14 mouse cellular contexts compared by ENCODE assay signal in the genomic region with DNA sequence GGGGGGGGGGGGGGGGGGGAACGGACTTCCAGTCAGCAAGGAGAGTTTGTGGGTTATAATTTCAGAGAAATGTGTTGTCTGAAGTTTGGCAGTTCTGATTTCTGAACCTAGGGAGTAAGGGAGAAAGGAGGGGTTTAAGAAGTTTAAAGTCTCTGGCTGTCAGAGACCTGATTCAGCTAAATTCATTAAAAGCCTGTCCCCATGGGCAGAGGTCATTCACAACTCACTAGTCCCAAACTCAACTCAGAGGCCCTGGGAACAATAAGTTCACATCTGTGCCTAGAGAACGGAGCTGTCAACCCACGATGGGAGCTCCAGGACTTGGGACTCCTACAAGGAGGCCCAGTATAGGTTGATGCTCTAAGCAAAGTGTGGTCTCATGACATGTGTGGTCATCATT. TPM values are rescaled to one million over a fixed set of nuclear protein-coding genes. Genes with fewer than 3 reads are reported as not detected.
DNase-seq lines count a peak whose midpoint lies in the region; ATAC-seq and TF ChIP-seq lines count a peak whose summit lies in the region.
"Had no signal": no experiment of that assay in that cellular context is flagged by ENCODE, and none has a peak within 500 bp of the region (broad histone marks: within the 10 kb centered on the region; RNA-seq: fewer than 3 reads in every experiment).

No protein-coding gene starts in this region.

- DNase-seq in heart, postnatal 25 days (ENCODE audit: low spot score) = no peak
- no peak for DNase-seq in thymus, adult 2 months
- no peak for DNase-seq in layer of hippocampus, adult 9-11 months
- DNase-seq: cerebellum, adult 8-10 months; gastrocnemius, postnatal 25 days; retina, postnatal 1 day; thymus, postnatal 25 days had no signal

- H3K4me3 ChIP-seq in heart, embryonic 16.5 days (ENCODE audit: low read length) = peak overlapping the region; percentile 16
- H3K4me3 ChIP-seq in midbrain, embryonic 12.5 days = no peak overlapping the region
- no peak overlapping the region for H3K4me3 ChIP-seq in midbrain, embryonic 16.5 days (ENCODE audit: low read depth, low read length)
- peak overlapping the region; percentile 14; the same call in 1 of the 2 replicates for H3K4me3 ChIP-seq in kidney, embryonic 14.5 days (ENCODE audit: low read length)
- H3K4me3 ChIP-seq in neural tube, embryonic 13.5 days = no peak overlapping the region
- H3K4me3 ChIP-seq in thymus, adult 2 months (ENCODE audit: control insufficient read depth, insufficient read depth, low read length) = no peak overlapping the region

- no peaks in the 10 kb centered on the region for H3K36me3 ChIP-seq in heart, embryonic 16.5 days (ENCODE audit: control insufficient read depth, insufficient read depth)
- H3K36me3 ChIP-seq in midbrain, embryonic 12.5 days = no peaks in the 10 kb centered on the region
- no peaks in the 10 kb centered on the region for H3K36me3 ChIP-seq in midbrain, embryonic 16.5 days (ENCODE audit: control insufficient read depth, insufficient read depth, low read length)
- no peaks in the 10 kb centered on the region for H3K36me3 ChIP-seq in kidney, embryonic 14.5 days (ENCODE audit: control insufficient read depth, insufficient read depth, low read length)
- no peaks in the 10 kb centered on the region for H3K36me3 ChIP-seq in neural tube, embryonic 13.5 days
- H3K36me3 ChIP-seq in thymus, adult 2 months (ENCODE audit: control insufficient read depth, insufficient read depth, low read length) = no peaks in the 10 kb centered on the region

- ATAC-seq in heart, embryonic 16.5 days (replicated peaks; ENCODE audit: extremely low read depth, insufficient read depth, low FRiP score) = no peak
- no peak for ATAC-seq in midbrain, embryonic 12.5 days (ENCODE audit: low FRiP score, low read depth)
- no peak for ATAC-seq in midbrain, embryonic 16.5 days
- no peak for ATAC-seq in kidney, embryonic 14.5 days (ENCODE audit: low FRiP score, low TSS enrichment)
- no peak for ATAC-seq in neural tube, embryonic 13.5 days (ENCODE audit: low read depth)

- TF ChIP-seq POLR2A in thymus, adult 2 months (IDR thresholded peaks at IDR 0.05; ENCODE audit: control insufficient read depth, extremely low read depth, insufficient read depth, low read length, poor library complexity) = no peak

- peaks cover 34% of the 10 kb centered on the region for H3K4me1 ChIP-seq in heart, embryonic 16.5 days (ENCODE audit: control insufficient read depth, insufficient read depth, low read length)
- peaks cover 24% of the 10 kb centered on the region for H3K4me1 ChIP-seq in midbrain, embryonic 12.5 days
- H3K4me1 ChIP-seq in midbrain, embryonic 16.5 days (ENCODE audit: control insufficient read depth, insufficient read depth, low read length) = peaks cover 12% of the 10 kb centered on the region
- H3K4me1 ChIP-seq in kidney, embryonic 14.5 days (ENCODE audit: control insufficient read depth, insufficient read depth, low read length) = peaks cover 31% of the 10 kb centered on the region
- peaks cover 34% of the 10 kb centered on the region for H3K4me1 ChIP-seq in neural tube, embryonic 13.5 days (replicated peaks)
- H3K4me1 ChIP-seq in thymus, adult 2 months (replicated peaks; ENCODE audit: control insufficient read depth, insufficient read depth, low read length) = peaks cover 3% of the 10 kb centered on the region; the same call in 1 of the 2 replicates

- no peak overlapping the region; the same call in 1 of the 2 replicates for H3K9ac ChIP-seq in heart, embryonic 16.5 days (ENCODE audit: low read length)
- no peak overlapping the region for H3K9ac ChIP-seq in midbrain, embryonic 12.5 days (replicated peaks)
- H3K9ac ChIP-seq in midbrain, embryonic 16.5 days (ENCODE audit: low read depth, low read length) = no peak overlapping the region
- no peak overlapping the region for H3K9ac ChIP-seq in kidney, embryonic 14.5 days (ENCODE audit: low read depth, low read length)
- 0 out of 2 replicates have a peak overlapping the region, but pooled peaks have one; percentile 3 for H3K9ac ChIP-seq in neural tube, embryonic 13.5 days
- H3K9ac ChIP-seq: liver, embryonic 14.5 days had no signal

- 50% methylated on average over 3 of the region's 3 CpGs for WGBS in heart, embryonic 16.5 days
- WGBS in midbrain, embryonic 12.5 days = 13% methylated on average over 3 of the region's 3 CpGs
- WGBS in midbrain, embryonic 16.5 days = 25% methylated on average over 3 of the region's 3 CpGs
- 9% methylated on average over 3 of the region's 3 CpGs for WGBS in kidney, embryonic 14.5 days
- 20% methylated on average over 2 of the region's 3 CpGs for WGBS in neural tube, embryonic 13.5 days
- 64% methylated on average over 3 of the region's 3 CpGs for WGBS in thymus, adult 2 months

- no peak for TF ChIP-seq CTCF in thymus, adult 2 months (IDR thresholded peaks at IDR 0.05; ENCODE audit: borderline replicate concordance, control insufficient read depth, extremely low read depth, insufficient read depth, low read length, poor library complexity)

- no peaks in the 10 kb centered on the region for H3K9me3 ChIP-seq in heart, embryonic 16.5 days (replicated peaks; ENCODE audit: control insufficient read depth, low read length)
- no peaks in the 10 kb centered on the region for H3K9me3 ChIP-seq in midbrain, embryonic 12.5 days
- H3K9me3 ChIP-seq in midbrain, embryonic 16.5 days (replicated peaks; ENCODE audit: control insufficient read depth, low read length, poor library complexity, severe bottlenecking) = no peaks in the 10 kb centered on the region
- no peaks in the 10 kb centered on the region for H3K9me3 ChIP-seq in kidney, embryonic 14.5 days (ENCODE audit: control insufficient read depth, low read length)
- no peaks in the 10 kb centered on the region for H3K9me3 ChIP-seq in neural tube, embryonic 13.5 days

- intact Hi-C loops in heart, postnatal 25 days (cut with DNase I) = no loop called here

- peaks cover 56% of the 10 kb centered on the region for H3K27me3 ChIP-seq in heart, embryonic 16.5 days (ENCODE audit: control insufficient read depth, insufficient read depth, low read length)
- peaks cover 37% of the 10 kb centered on the region for H3K27me3 ChIP-seq in midbrain, embryonic 12.5 days
- H3K27me3 ChIP-seq in midbrain, embryonic 16.5 days (ENCODE audit: control insufficient read depth, insufficient read depth, low read depth, low read length) = peaks cover 22% of the 10 kb centered on the region
- H3K27me3 ChIP-seq in kidney, embryonic 14.5 days (ENCODE audit: control insufficient read depth, insufficient read depth, low read length) = no peaks in the 10 kb centered on the region
- H3K27me3 ChIP-seq in neural tube, embryonic 13.5 days = peaks cover 43% of the 10 kb centered on the region
- H3K27me3 ChIP-seq in thymus, adult 2 months (ENCODE audit: control insufficient read depth, insufficient read depth, low read length) = peaks cover 12% of the 10 kb centered on the region; the same call in 1 of the 2 replicates

- H3K4me2 ChIP-seq in heart, embryonic 16.5 days (ENCODE audit: low read depth, low read length) = peak overlapping the region; percentile 31
- H3K4me2 ChIP-seq in midbrain, embryonic 12.5 days (replicated peaks) = peak overlapping the region; percentile 96
- H3K4me2 ChIP-seq in midbrain, embryonic 16.5 days (ENCODE audit: low read length) = no peak overlapping the region
- peak overlapping the region; percentile 41 for H3K4me2 ChIP-seq in kidney, embryonic 14.5 days (replicated peaks; ENCODE audit: low read depth, low read length)
- H3K4me2 ChIP-seq in neural tube, embryonic 13.5 days = peak overlapping the region; percentile 33; the same call in 1 of the 2 replicates

- no peak overlapping the region for H3K27ac ChIP-seq in heart, embryonic 16.5 days (ENCODE audit: low read length)
- H3K27ac ChIP-seq in midbrain, embryonic 12.5 days (replicated peaks) = 0 out of 2 replicates have a peak overlapping the region, but pooled peaks have one; percentile 35
- H3K27ac ChIP-seq in midbrain, embryonic 16.5 days (ENCODE audit: low read length) = no peak overlapping the region
- H3K27ac ChIP-seq in kidney, embryonic 14.5 days (ENCODE audit: low read depth, low read length) = peak overlapping the region; percentile 37; the same call in 1 of the 2 replicates
- H3K27ac ChIP-seq in neural tube, embryonic 13.5 days (replicated peaks) = no peak overlapping the region
- no peak overlapping the region for H3K27ac ChIP-seq in thymus, adult 2 months (ENCODE audit: control insufficient read depth, insufficient read depth, low read length)
- H3K27ac ChIP-seq: liver, embryonic 14.5 days had no signal

RNA-seq across cellular contexts. Expression of a gene that starts 3.5 kb away (rescaled TPM):
- polyA plus RNA-seq in heart, embryonic 16.5 days (2015; fragmentation: Nextera tagmentation; extraction: Ambion mirVana) = 2.8 and 3.4 TPM in 2 replicates
- total RNA-seq in heart, postnatal 25 days (2021) = 10 to 100 TPM; 53.5 to 62.8 TPM
- 1.8 and 2.0 TPM in 2 replicates for polyA plus RNA-seq in midbrain, embryonic 12.5 days (2016; fragmentation: Nextera tagmentation; extraction: Ambion mirVana)
- 0.32 and 0.58 TPM in 2 replicates for polyA plus RNA-seq in midbrain, embryonic 16.5 days (2015; fragmentation: Nextera tagmentation; extraction: Ambion mirVana)
- 4.1 and 5.0 TPM in 2 replicates for polyA plus RNA-seq in kidney, embryonic 14.5 days (2014; fragmentation: Nextera tagmentation; extraction: Ambion mirVana)
- 0.84 and 0.90 TPM in 2 replicates for polyA plus RNA-seq in neural tube, embryonic 13.5 days (2015; fragmentation: Nextera tagmentation; extraction: Ambion mirVana)
- polyA plus RNA-seq in thymus, adult 2 months (2012; rRNA removed) = 0.88 and 1.5 TPM in 2 replicates
- total RNA-seq: megakaryocyte-erythroid progenitor cell, adult 5-6 weeks had no signal

Comparison
In these comparisons a context has a peak if more than half of its experiments do, and no peak if none do; other contexts are left out.
1. H3K27ac ChIP-seq: peak in midbrain, embryonic 12.5 days (single experiment) and kidney, embryonic 14.5 days (single experiment); none in heart, embryonic 16.5 days (single experiment), midbrain, embryonic 16.5 days (single experiment), neural tube, embryonic 13.5 days (single experiment) and thymus, adult 2 months (single experiment).
2. H3K4me3 ChIP-seq: peak in heart, embryonic 16.5 days (single experiment) and kidney, embryonic 14.5 days (single experiment); none in midbrain, embryonic 12.5 days (single experiment), midbrain, embryonic 16.5 days (single experiment), neural tube, embryonic 13.5 days (single experiment) and thymus, adult 2 months (single experiment).